Mouse (Mus musculus) cerebellum, adult 2 months (tissue): Measurements from ENCODE around the gene G430095P16Rik.

Experiments
- CTCF ChIP-seq: fragments of 200-500 bp; IDR thresholded peaks from 2 replicates; pipeline ENCODE4 v1.5.1; 2011; ENCODE audit warnings: low read depth, mild to moderate bottlenecking, control low read depth, low read length, moderate library complexity, borderline replicate concordance; ENCODE audit not compliant: insufficient read depth
- POLR2A ChIP-seq: fragments of 200-500 bp; IDR thresholded peaks from 2 replicates; pipeline ENCODE4 v1.6.1; 2011; ENCODE audit warnings: low read length, control low read depth, borderline replicate concordance; ENCODE audit not compliant: insufficient read depth

DNA sequence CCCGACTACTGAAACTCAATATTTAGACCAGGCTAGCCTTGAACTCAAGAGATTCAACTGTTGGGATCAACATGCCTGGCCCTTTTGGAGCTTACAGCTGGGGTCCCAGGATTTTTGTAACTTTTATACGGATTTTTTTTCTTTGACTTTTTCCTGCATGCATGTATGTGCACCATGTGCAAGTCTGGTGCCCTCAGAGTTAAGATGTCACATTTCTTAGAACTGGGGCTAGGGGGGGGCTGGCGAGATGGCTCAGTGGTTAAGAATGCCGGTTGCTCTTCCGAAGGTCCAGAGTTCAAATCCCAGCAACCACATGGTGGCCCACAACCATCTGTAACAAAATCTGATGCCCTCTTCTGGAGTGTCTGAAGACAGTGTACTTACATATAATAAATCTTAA lies 22.3 kb upstream of the G430095P16Rik start:
- no peak for TF ChIP-seq CTCF
- no peak for TF ChIP-seq POLR2A
